ENCODE assay signal across 2 mouse cellular contexts in the genomic region with DNA sequence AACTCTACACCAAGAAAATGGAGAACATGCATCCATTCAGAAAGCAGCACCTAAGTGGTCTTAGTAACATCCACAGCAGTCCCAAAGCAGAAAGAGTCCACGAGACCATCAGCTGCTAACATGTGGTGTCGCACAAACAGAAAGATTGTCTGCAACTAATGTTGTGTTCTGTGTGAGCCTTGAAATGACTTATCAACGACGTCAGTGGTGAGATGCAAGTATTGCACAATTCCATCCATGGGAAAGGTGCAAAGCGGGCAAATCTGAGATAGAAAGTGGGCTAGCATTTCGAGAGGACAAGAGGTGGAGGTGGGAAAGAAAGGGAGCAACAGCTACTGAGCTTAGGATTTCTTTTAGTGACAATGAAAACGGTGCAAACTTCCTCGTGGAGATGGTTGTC.
TF ChIP-seq lines count a peak whose summit lies in the region.

No protein-coding gene starts in this region.

TF ChIP-seq in CH12.LX, 34 proteins besides CTCF, POLR2A, EP300 and RAD21:
- TF ChIP-seq JUN (IDR thresholded peaks at IDR 0.05; ENCODE audit: insufficient read depth, low read depth, low read length) (no peak), CHD1 (IDR thresholded peaks at IDR 0.05; ENCODE audit: low read depth, low read length) (no peak), ZNF384 (IDR thresholded peaks at IDR 0.05; ENCODE audit: low read depth, low read length) (no peak), NELFE (IDR thresholded peaks at IDR 0.05; ENCODE audit: low read depth, low read length) (no peak), ZKSCAN1 (IDR thresholded peaks at IDR 0.05; ENCODE audit: borderline replicate concordance, low read depth, low read length) (no peak), JUND (conservative IDR thresholded peaks at IDR 0.05; ENCODE audit: low read depth, low read length) (no peak), RCOR1 (conservative IDR thresholded peaks at IDR 0.05; ENCODE audit: low read depth, low read length) (no peak), E2F4 (IDR thresholded peaks at IDR 0.05; ENCODE audit: insufficient replicate concordance, low read depth, low read length) (no peak), POLR2AphosphoS2 (IDR thresholded peaks at IDR 0.05; ENCODE audit: low read depth, low read length) (no peak), HCFC1 (IDR thresholded peaks at IDR 0.05; ENCODE audit: low read depth, low read length) (no peak)

TF ChIP-seq in myocyte, 11 proteins besides CTCF, POLR2A, EP300 and RAD21:
- TF ChIP-seq MYOD1 (IDR thresholded peaks at IDR 0.05; ENCODE audit: control insufficient read depth in 1 of 3, insufficient read length in 2 of 3, low read depth in 2 of 3) (no peak), REST (IDR thresholded peaks at IDR 0.05; ENCODE audit: insufficient read depth, insufficient read length) (no peak), CEBPB (IDR thresholded peaks at IDR 0.05; ENCODE audit: insufficient read depth, poor library complexity, severe bottlenecking) (peak; percentile 88), MYOG (IDR thresholded peaks at IDR 0.05; ENCODE audit: control insufficient read depth in 1 of 3, insufficient read depth in 1 of 3, insufficient read length in 2 of 3, low read depth in 2 of 3) (no peak), SRF (IDR thresholded peaks at IDR 0.05; ENCODE audit: control insufficient read depth, insufficient read length, low read depth) (no peak), MAX (IDR thresholded peaks at IDR 0.05; ENCODE audit: low read depth) (no peak)
